Mouse (Mus musculus): ENCODE results near the gene Rab7. TPM values are rescaled to one million over a fixed set of nuclear protein-coding genes. Genes with fewer than 3 reads are reported as not detected.
A peak's percentile ranks its signal among the peaks of the same experiment; 100 is the strongest.

The Rab7 gene
- polyA plus RNA-seq, 1 experiment from 2014 or later: 345 TPM

DNA sequence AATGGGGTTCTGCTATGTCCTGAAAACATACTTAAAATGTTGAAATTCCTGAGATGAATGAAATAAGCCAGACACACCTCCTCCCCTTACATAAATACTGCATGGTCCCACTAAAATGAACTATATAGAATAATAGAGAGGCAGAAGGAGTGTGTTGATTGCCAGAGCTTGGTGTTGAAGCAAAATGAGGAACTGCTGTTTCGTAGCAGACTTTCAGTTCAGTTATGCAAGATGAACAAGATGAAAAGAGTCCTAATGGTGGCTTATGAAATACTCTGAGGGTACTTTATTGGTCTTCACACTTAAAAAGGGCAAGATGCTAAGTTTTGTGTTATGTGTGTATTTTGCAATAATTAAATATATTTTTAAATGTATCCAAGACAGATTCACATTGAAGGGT, 23.7 kb upstream of the Rab7 start:
- TF ChIP-seq CTCF (IDR thresholded peaks at IDR 0.05): no peak
- ChIA-PET POLR2A (no interaction called here), CTCF (no interaction called here)
- DNase-seq (ENCODE audit: low read depth, low spot score) (no peak), ATAC-seq (no peak)
- in situ Hi-C loops (cut with MboI; ENCODE audit: low pct_unique_long_range_greater_than_20kb): no loop called here
- no peaks in the 10 kb centered on the region for H3K27me3 ChIP-seq

GRCm38 (mm10) chr6:88067722-88068121, 22.7 kb upstream of the Rab7 start:
- no peak for ATAC-seq
- no peaks in the 10 kb centered on the region for H3K27me3 ChIP-seq
- DNase-seq (ENCODE audit: low read depth, low spot score): no peak
- in situ Hi-C loops (cut with MboI; ENCODE audit: low pct_unique_long_range_greater_than_20kb): no loop called here
- ChIA-PET CTCF (no interaction called here), POLR2A (no interaction called here)
- TF ChIP-seq CTCF (IDR thresholded peaks at IDR 0.05): no peak

DNA sequence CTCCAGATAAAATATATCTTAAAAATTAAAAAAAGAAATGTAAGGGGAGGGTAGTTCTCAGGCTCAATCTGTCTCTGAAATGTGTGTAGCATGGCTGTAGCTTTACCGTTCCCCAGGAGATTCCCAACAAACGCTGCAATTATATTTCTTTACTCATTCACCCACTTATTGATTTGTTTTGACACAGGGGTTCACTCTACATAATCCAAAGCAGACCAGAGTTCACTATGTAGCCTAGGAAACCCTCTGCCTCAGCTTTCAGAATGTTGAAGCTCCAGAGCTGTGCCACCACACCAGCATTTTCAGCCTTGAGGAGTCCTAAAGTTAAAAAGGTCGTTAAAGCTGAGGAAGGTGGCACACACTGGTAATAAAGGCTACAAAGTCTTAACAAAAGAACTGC, 20.9 kb upstream of the Rab7 start:
- POLR2A ChIA-PET: no interaction called here
- no peaks in the 10 kb centered on the region for H3K27me3 ChIP-seq
- CTCF ChIA-PET: no interaction called here
- DNase-seq (ENCODE audit: low read depth, low spot score) (no peak), ATAC-seq (no peak)
- TF ChIP-seq CTCF (IDR thresholded peaks at IDR 0.05): no peak
- in situ Hi-C loops (cut with MboI; ENCODE audit: low pct_unique_long_range_greater_than_20kb): no loop called here

DNA sequence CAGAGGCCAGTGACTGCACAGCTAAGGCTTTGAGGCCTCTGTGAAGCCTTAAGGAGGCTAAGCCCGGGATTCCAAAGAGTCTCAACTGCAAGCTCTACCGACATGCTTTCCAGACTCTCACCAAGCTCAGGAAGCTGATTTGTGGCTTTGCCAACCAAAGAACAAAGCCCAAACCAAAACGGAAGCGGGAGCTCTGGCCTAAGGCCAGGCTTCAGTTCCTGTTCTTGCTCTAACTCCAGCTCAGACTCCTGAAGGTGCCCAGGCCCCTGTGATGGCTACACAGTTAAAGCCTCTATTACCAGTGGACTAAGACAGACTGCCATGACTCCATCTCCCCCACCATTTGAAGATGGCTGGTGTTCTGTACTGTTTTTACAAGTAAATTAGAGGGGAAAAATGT, 20.0 kb upstream of the Rab7 start:
- ChIA-PET POLR2A (no interaction called here), CTCF (no interaction called here)
- in situ Hi-C loops (cut with MboI; ENCODE audit: low pct_unique_long_range_greater_than_20kb): no loop called here
- no peak for DNase-seq (ENCODE audit: low read depth, low spot score)
- ATAC-seq: no peak
- H3K27me3 ChIP-seq: no peaks in the 10 kb centered on the region
- TF ChIP-seq CTCF (IDR thresholded peaks at IDR 0.05): no peak

DNA sequence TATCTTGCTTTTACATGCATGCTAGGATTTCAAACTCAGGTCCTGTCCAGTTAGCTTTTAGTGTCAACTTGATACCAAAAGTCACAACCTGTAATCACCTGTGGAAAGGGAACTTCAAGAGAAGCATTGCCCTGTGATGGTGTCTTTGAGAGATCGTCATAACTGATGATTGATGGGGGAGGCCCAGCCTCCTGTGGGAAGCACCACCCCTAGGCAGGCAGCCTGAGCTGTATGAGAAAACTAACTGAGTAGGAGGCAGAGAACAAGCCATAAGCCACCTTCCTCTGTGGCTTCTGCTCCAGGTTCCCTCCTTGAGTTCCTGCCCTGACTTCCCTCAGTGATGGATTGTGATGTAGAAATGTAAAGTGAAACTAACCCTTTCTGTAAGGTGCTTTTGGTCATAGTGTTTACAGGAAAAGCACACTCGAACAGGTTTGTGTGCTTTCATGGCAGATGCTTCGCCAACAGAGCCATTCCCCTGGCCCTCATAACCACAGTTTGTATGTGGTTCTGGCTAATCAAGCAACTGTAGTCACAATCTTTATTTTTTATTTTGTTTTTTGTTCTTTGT, 19.1 kb upstream of the Rab7 start:
- DNase-seq (ENCODE audit: low read depth, low spot score) (no peak), ATAC-seq (no peak)
- H3K27me3 ChIP-seq: no peaks in the 10 kb centered on the region
- CTCF ChIA-PET: no interaction called here
- TF ChIP-seq CTCF (IDR thresholded peaks at IDR 0.05): no peak
- POLR2A ChIA-PET: no interaction called here
- in situ Hi-C loops (cut with MboI; ENCODE audit: low pct_unique_long_range_greater_than_20kb): no loop called here

- ATAC-seq (no peak), DNase-seq (ENCODE audit: low read depth, low spot score) (no peak)
- in situ Hi-C loops (cut with MboI; ENCODE audit: low pct_unique_long_range_greater_than_20kb): no loop called here
- CTCF ChIA-PET: interaction anchor here (0.9 to 2.4 kb wide), 2 partner anchors 11 to 13 kb away, joined by 3 to 11 read pairs; no protein-coding TSS in a partner anchor
- H3K27me3 ChIP-seq: no peaks in the 10 kb centered on the region
- no peak for TF ChIP-seq CTCF (IDR thresholded peaks at IDR 0.05)
- POLR2A ChIA-PET: no interaction called here
Observed at GRCm38 (mm10) chr6:88062398-88062797, 17.3 kb upstream of the Rab7 start.

DNA sequence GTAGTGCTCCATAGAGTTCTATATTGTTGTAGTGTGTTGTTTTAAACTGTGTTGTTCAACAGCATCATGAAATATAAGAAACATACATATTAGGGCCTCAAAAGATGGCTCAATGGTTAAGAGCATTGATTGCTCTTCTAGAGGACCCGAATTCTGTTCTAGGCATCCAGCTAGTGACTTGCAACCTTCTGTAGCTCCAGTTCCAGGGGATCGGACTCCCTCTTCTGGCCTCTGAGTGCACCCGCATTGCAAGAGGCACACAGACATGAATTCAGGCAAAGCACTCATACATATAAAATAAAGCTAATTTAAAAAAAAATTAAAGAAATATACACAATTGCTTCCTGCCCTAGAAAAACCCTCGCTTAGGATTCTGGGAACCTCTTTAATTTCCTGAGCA, 16.3 kb upstream of the Rab7 start:
- DNase-seq (ENCODE audit: low read depth, low spot score) (no peak), ATAC-seq (no peak)
- no peaks in the 10 kb centered on the region for H3K27me3 ChIP-seq
- POLR2A ChIA-PET: no interaction called here
- in situ Hi-C loops (cut with MboI; ENCODE audit: low pct_unique_long_range_greater_than_20kb): no loop called here
- TF ChIP-seq CTCF (IDR thresholded peaks at IDR 0.05): peak; percentile 21
- CTCF ChIA-PET: interaction anchor here (0.9 to 2.4 kb wide), 2 partner anchors 10 to 17 kb away, joined by 3 to 11 read pairs; partner anchors contain the start of gene Rab7

- ChIA-PET CTCF (interaction anchor here (0.9 to 2.4 kb wide), 2 partner anchors 9 to 16 kb away, joined by 3 to 11 read pairs; partner anchors contain the start of gene Rab7), POLR2A (no interaction called here)
- in situ Hi-C loops (cut with MboI; ENCODE audit: low pct_unique_long_range_greater_than_20kb): no loop called here
- DNase-seq (ENCODE audit: low read depth, low spot score): no peak
- TF ChIP-seq CTCF (IDR thresholded peaks at IDR 0.05): no peak
- ATAC-seq: no peak
- no peaks in the 10 kb centered on the region for H3K27me3 ChIP-seq
Observed at GRCm38 (mm10) chr6:88060602-88061001, 15.5 kb upstream of the Rab7 start.

DNA sequence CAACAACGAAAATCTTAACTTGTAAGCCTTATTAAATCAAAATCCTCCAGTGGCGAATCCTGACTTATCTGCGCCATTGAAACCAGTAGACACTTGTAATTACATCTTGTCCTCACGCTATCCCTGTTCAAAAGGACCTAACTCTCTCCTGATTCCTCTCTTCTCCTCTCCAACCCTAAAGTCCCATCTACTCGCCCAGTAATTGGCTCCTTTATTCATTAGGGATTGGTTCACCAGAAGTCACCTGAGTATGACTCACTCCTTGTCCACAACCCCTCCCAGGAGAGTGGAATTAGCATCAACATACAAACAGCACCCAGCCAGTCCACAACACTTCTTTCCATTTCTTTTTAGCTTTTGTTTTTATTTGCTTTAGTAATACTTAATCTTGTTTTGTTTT, 14.8 kb upstream of the Rab7 start:
- no peaks in the 10 kb centered on the region for H3K27me3 ChIP-seq
- no peak for ATAC-seq
- DNase-seq (ENCODE audit: low read depth, low spot score): no peak
- no peak for TF ChIP-seq CTCF (IDR thresholded peaks at IDR 0.05)
- in situ Hi-C loops (cut with MboI; ENCODE audit: low pct_unique_long_range_greater_than_20kb): no loop called here
- POLR2A ChIA-PET: no interaction called here
- CTCF ChIA-PET: interaction anchor here (1.3 kb wide), 1 partner anchor 11 kb away, joined by 4 read pairs; no protein-coding TSS in a partner anchor

GRCm38 (mm10) chr6:88056866-88057265, 11.8 kb upstream of the Rab7 start:
- ChIA-PET CTCF (no interaction called here), POLR2A (interaction anchor here (1.0 kb wide), 1 partner anchor 11 kb away, joined by 3 read pairs; the partner anchor contains the start of gene Rab7)
- in situ Hi-C loops (cut with MboI; ENCODE audit: low pct_unique_long_range_greater_than_20kb): no loop called here
- ATAC-seq: no peak
- no peak for TF ChIP-seq CTCF (IDR thresholded peaks at IDR 0.05)
- DNase-seq (ENCODE audit: low read depth, low spot score): peak; percentile 42
- no peaks in the 10 kb centered on the region for H3K27me3 ChIP-seq

DNA sequence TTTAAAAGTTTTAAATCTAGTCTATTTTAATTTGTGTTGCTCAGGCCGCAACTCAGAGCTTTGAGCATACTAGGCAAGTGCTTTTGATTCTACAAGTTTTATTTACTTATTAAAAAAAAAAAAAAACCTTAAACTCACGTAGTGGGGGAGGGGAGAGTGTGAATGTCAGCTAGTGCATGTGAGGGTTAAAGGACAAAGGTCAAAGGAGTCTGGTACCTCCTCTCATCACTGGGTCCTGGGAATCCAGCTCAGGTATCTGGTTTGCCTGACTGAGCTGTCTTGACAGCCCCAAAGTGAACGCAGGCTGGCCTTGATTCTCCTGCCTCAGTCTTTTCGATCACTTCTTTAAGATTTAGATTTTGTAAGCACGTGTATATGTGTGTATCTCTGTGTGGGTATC, 10.6 kb upstream of the Rab7 start:
- no peak for ATAC-seq
- H3K27me3 ChIP-seq: no peaks in the 10 kb centered on the region
- POLR2A ChIA-PET: no interaction called here
- CTCF ChIA-PET: no interaction called here
- in situ Hi-C loops (cut with MboI; ENCODE audit: low pct_unique_long_range_greater_than_20kb): no loop called here
- TF ChIP-seq CTCF (IDR thresholded peaks at IDR 0.05): no peak
- no peak for DNase-seq (ENCODE audit: low read depth, low spot score)
